Mouse (Mus musculus) spleen, adult 2 months (tissue): ENCODE measurements around the gene Pla2r1.

Experiments used
- CTCF ChIP-seq: fragments of 200-500 bp; IDR thresholded peaks from 2 replicates; pipeline ENCODE4 v1.5.1; 2011; ENCODE audit warnings: mild to moderate bottlenecking, inconsistent platforms; ENCODE audit not compliant: insufficient read depth, insufficient read length, insufficient replicate concordance; ENCODE audit errors: extremely low read depth
- POLR2A ChIP-seq: fragments of 200-500 bp; IDR thresholded peaks from 2 replicates; pipeline ENCODE4 v1.6.1; 2011; ENCODE audit warnings: low read depth, low read length, inconsistent platforms

DNA sequence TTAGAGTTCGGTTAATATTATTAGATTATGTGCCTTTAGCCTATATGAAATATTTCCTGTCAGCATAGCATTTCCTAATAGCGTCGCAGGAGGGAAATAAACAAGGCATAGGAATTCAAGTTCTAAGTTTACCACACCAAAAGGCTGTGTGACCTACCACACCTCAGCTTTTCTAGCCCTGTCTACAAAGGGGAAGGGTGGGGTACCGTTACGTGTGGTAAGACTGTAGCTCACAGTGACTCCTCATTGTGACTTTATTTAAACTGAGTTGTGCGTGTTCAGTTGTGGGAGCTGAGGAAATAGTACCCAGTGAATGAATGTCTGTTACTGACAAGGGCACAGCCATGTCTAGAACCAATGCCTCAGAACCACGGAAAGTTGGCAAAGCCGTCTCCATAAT lies 178.0 kb downstream of the Pla2r1 start:
- no peak for TF ChIP-seq CTCF
- TF ChIP-seq POLR2A = no peak
